Mouse (Mus musculus): ENCODE data around the gene Nkain2. TPM values are rescaled to one million over a fixed set of nuclear protein-coding genes. Genes with fewer than 3 reads are reported as not detected.
"Not testable (repeated sequence)": the region's sequence is repeated elsewhere in the genome, so short reads cannot be mapped to it uniquely, and the experiment has no call there.

Nkain2 gene
- not detected in 2 replicates for total RNA-seq (2017)

DNA sequence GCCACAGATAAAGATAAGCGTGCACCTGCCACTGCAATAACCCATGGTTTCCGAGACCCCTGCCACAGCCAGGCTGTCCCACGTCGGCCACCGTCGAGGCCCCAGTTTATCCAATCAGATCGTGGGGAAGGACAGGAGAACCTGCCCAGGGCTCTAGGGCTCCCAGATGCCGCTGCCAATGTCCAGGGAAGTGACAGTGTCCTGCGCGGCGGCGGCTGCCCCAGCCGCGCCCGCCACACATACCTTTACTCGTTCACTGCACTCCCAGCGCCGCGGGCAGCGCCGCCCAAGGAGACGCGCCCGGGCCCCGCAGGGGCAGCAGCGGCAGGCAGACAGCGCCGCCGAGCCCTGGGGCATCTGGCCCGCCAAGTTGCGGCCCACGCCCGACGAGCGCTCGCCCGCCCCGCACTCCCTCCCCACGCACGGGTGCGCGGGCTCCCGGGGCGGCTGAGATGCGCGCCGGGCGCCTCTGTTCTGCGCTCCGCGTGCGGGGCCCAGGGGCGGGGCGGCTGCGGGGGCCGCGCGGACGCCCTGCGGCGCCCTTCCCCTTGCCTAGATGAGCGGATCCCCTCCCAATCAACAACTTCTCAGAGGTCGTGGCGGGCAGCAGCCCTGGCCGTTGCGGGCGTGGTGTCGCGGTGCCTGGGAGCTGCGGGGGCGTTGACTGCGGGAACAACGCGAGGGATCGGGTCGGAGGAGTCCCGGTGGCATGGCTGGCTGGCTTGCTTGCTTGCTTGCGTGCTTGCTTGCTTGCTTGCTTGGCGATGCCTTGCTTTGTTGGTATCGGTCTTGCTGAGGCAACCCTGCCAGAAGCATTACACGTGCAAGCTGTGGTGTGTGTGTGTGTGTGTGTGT is at the start of gene Nkain2:
Nkain2 (minus strand) TSS at position 811 of the 855 bp plus-strand sequence.
- ATAC-seq (ENCODE audit: extremely low read depth, insufficient number of reproducible peaks, low FRiP score, poor library complexity, severe bottlenecking), result no peak

DNA sequence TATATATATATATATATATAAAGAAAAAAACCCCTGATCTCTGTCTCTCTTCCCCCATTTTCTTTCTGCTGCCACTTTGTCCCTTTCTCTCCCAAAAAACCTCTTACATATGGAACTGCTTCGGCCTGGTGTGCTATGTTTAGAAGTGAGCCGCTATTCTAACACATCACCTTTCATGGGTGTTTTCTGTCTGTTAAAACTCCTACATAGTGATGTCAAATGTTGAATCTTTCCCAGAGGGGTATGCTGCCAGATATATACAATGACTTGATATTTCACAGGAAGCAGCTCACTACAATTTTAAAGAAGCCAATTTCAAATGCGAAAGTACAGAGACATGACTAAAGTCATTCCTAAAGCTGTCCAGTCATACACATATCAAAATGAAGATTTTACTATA is 49.6 kb upstream of the Nkain2 start:
- ATAC-seq (ENCODE audit: extremely low read depth, insufficient number of reproducible peaks, low FRiP score, poor library complexity, severe bottlenecking), result no peak

DNA sequence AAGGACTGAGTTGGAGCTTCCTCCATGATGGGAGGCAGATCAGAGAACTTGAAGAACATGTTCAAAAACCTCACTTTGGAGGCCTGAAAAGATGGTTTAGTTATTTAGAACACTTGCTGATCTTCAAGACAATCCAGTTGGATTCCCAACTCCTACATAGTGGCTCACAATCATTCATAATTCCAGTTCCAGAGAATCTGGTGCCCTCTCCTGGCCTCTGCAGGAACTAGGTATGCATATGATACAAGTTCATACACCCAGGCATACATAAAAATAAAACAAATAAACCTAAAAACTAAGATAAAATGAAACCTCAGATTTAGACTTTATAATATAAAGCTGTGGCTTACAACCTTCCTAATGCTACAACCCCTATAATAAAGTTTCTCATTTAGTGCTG is 4.8 kb upstream of the Nkain2 start:
- no peak for ATAC-seq (ENCODE audit: extremely low read depth, insufficient number of reproducible peaks, low FRiP score, poor library complexity, severe bottlenecking)

DNA sequence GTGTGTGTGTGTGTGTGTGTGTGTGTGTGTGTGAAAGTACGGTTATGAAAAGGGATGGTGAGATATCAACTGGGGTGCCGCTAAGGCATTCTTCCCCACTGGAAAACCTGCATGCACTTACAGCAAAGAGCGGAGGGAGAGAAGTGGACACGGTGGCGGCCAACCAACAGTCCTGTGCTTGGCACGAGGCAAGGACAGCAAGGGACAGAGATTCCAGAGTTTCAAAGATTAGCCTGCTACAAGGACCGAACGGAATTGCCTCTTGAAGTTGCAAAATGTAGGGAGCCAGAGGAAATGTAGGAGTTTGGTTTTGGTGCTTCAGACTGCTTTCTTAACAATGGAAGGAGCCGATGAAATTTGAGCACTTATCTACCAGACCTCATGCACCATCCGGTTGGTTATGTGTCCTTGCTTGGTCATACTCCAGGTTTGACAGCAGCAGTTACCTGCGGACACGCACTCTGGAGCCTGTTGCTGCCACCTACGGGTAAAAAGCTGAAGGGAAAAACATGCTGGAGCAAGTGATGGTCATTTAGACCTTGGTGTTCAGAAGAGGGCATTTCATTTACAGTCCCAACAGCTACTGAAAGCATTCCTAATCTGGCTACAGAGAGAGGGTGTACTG is 357 bp upstream of the Nkain2 start:
- ATAC-seq (ENCODE audit: extremely low read depth, insufficient number of reproducible peaks, low FRiP score, poor library complexity, severe bottlenecking), result no peak

DNA sequence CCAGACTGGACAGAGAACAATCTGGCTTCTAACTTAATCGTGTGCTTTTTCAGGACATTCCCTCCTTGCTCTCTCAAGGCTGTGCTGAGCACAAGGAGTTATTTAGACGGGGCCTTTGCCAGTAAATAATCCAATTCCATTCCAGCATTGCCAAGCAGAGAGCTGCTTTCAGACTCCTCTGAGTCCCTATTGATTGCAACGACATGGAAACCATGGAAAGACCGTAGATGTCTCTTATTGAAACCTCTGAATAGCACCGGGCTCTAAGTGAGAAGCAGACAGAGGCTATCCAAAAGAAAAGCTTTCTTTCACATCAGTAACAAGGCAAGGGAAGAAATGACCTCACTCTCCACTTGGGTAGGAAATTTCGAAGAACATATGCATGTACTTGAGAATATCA is 8.3 kb downstream of the Nkain2 start:
- no peak for ATAC-seq (ENCODE audit: extremely low read depth, insufficient number of reproducible peaks, low FRiP score, poor library complexity, severe bottlenecking)

DNA sequence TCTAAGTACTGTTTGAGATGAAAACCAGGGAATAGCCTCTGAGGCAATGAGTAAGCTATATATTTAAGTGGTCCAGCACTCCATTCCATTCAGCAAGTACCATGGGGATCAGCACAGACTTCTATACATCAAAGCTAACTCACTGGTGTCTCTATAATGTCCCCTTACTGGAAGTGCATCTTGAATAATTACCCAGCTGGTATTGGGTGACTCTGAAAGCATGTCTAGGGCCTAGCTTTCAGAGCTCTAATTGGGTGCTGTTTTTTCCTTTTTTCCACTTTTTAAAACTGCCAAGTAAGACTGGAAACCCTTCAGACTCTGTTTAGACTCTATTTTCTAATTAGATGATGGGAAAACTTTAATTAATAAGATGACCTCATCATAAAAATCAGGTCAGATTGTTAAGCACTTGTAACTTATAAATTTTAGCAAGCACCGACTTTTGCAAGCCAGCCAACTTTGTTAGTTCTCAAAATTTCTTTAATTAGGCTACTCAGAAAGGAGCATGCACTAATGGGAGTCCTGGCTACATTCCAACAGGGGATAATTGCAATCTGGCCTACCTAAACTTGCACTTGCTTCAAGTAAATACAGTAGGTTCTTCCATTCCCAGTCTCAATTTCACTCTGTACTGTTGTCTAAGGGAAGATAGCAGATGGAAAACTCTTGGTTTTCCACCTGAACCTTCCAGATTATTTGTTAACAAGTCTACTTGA is 19.4 kb downstream of the Nkain2 start:
- no peak for ATAC-seq (ENCODE audit: extremely low read depth, insufficient number of reproducible peaks, low FRiP score, poor library complexity, severe bottlenecking)

DNA sequence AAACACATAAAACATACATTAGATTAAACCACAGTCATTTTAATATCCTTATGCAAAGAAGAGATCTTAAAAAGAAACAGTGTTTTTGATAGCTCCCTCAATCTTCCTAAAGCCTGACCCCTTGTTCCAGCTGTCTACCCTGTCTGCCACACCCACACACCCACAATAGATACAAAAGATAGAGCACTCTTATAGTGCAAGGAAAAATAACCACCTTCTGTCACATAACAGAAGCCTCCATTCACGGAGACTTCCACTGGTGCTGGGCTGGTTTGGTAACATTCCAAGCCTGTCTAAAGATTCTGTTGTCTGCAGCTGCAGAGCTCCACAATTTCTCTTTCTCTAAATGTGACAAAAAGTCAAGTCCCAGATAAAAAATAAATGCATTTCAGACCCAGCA is 20.7 kb downstream of the Nkain2 start:
- ATAC-seq (ENCODE audit: extremely low read depth, insufficient number of reproducible peaks, low FRiP score, poor library complexity, severe bottlenecking), result no peak

DNA sequence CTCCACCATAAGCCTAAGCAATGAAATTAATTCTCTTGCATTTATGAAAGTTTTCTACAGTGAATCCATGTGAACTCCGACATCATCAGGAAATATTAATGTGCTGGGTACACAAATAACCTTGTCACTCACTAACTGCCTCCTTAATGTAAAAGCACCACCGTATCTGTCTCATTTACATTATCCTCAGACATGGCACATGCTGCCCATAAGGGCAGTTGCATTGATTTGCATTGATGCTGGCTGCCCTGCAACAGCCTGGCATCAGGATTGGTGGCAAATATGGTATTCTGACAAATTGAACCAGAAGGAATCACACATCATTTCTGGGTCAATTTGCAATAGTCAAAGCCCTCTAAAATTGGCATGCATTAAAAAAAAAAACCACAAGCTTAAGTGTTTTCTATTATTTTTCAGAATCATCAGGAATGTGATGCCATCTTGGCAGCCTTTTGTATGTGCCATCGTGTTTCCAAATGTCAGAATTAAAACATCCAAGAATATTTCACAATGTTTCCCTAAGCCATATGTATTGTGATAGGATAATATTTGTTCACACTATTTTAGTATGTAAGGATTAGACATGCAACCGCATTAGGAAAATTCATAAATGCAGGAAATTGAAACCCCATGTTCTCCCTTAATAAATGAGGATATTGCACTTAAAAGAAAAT is 74.9 kb downstream of the Nkain2 start:
- ATAC-seq (ENCODE audit: extremely low read depth, insufficient number of reproducible peaks, low FRiP score, poor library complexity, severe bottlenecking), result no peak

DNA sequence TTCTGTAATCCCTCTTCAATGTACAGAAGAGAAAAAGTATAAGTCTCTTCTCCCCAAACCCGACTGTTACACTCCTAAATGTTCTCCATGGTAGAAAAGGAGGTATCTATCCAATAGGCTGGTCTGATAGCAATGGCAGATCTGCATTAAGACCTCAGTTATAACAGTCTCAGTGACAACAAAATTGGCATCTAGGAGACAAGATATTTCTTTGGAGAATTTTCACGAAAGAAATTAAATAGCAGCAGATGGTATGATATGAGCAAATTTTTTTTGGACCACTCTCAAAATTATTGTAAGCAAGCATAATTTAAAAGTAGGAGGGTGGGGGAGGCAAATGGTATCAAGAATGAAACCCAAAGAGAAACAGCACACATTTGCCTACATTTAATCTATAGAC is 94.0 kb downstream of the Nkain2 start:
- no peak for ATAC-seq (ENCODE audit: extremely low read depth, insufficient number of reproducible peaks, low FRiP score, poor library complexity, severe bottlenecking)

DNA sequence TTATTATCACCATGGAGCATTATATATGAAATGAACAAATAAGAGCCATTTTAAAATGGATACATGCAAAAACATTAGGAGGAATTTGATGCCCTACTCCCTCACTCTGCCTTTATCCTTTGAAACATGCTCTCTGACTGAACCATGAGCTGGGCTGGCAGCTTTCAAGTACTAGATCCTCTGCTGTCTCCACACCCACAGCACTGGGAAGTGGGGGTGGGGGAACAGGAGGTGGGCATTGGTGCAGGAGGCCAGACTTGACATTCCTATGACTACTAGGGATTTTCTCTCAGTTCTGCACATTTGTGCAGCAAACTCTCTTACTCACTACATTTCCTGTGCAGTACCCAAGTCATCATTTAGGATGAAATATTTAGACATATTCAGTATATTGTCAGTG is 99.7 kb downstream of the Nkain2 start:
- no peak for ATAC-seq (ENCODE audit: extremely low read depth, insufficient number of reproducible peaks, low FRiP score, poor library complexity, severe bottlenecking)

DNA sequence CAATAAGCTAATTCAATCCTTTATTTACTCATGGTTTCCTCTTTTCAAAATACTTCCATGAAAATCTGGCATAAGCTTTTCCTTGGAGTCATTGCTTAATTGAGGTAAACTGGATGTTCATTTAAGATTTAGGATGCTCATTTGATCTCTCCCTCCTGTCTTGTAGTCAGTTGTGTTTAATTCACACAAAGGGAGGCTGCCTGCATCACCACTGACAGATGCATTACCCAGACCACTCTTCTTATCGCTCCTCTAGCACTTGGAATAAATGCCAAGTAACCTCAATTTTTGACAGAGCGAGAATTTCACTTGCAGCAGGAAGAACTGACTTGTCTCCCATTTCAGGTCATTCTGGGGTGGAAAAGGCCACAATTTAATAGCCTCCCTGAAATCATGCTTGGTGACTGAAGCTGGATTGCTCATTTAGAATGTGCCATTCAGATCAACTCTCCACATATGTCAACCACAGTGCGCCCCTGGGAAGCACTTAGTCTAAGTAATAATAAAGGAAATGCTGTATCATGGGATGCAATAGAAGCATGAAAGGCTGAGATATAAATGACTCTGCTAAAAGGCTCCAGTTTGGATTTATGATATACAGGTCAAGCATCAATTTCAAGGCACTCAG is 107.4 kb downstream of the Nkain2 start:
- ATAC-seq (ENCODE audit: extremely low read depth, insufficient number of reproducible peaks, low FRiP score, poor library complexity, severe bottlenecking), result no peak

DNA sequence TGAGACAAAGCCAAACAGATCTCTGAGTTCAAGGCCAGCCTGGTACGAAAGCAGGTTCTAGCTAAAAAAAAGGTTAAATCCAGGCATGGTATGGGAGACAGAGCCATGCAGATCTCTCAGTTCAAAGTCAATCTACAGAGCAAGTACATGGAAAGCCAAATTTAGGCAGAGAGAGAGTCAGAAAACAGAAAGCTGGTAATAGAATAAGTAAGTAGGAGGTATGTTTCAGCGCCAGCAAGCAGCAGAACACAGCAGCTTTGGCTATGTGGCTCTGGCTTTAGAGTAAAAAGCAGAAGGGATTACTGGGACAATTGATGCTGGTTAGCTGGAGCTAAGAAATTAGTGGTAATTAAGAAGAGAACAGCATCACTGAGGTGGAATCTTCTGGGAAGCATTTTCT is 151.3 kb downstream of the Nkain2 start:
- ATAC-seq (ENCODE audit: extremely low read depth, insufficient number of reproducible peaks, low FRiP score, poor library complexity, severe bottlenecking), result no peak

DNA sequence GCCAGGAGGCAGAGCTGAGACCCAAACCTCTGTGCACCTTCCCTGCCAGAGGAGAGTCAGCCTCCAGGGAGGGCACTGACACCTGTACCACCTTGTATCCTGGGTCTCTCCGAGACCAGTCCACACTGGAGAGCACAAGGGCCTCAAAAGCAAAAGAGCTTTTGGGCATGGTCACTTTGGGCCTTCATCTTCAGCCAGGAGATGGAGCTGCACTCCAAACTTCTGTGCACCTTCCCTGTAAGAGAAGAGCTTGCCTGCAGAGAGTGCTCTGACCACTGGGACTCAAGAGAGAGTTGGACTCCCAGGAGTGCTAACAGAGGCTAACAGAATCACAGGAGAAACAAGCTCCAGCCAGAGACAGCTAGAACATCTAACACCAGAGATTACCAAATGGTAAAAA is 183.7 kb downstream of the Nkain2 start:
- ATAC-seq (ENCODE audit: extremely low read depth, insufficient number of reproducible peaks, low FRiP score, poor library complexity, severe bottlenecking), result not testable (repeated sequence)

DNA sequence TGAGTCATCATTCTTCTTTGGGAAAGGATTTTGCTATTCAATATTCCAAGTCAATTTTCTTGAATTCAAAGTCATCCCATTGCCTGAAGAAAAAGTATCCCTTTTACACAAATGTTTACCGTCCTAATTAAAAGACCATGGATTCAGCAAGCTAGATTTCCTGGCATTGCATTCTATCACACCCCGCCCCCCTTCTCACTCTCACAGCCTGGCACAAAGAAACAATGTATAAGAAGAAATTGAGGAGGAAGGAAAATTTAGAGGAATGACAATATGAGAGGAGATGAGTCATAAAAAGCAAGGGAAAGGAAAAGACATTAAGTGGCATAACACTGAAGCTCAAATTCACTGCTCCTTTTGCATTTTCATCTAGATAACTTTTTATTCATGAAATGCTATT is 193.6 kb downstream of the Nkain2 start:
- no peak for ATAC-seq (ENCODE audit: extremely low read depth, insufficient number of reproducible peaks, low FRiP score, poor library complexity, severe bottlenecking)

DNA sequence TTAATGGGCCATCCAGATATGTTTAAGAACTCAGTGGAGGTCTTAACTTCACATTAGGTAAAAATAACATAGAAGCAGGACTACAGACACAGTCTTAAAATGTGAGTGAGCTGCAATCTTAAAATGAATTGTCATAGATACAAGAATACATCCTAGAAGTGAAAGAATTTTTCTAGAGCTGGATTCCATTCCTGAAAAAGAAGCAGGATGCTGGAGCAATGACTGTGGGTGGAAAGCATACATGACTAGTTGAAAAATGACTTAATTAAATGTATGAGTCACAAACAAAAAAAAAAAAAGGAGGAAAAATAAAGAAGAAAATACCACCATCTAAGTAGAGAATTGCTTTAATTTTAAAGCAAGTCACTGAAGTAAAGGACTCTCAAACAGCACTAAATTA is 205.7 kb downstream of the Nkain2 start:
- ATAC-seq (ENCODE audit: extremely low read depth, insufficient number of reproducible peaks, low FRiP score, poor library complexity, severe bottlenecking), result no peak

DNA sequence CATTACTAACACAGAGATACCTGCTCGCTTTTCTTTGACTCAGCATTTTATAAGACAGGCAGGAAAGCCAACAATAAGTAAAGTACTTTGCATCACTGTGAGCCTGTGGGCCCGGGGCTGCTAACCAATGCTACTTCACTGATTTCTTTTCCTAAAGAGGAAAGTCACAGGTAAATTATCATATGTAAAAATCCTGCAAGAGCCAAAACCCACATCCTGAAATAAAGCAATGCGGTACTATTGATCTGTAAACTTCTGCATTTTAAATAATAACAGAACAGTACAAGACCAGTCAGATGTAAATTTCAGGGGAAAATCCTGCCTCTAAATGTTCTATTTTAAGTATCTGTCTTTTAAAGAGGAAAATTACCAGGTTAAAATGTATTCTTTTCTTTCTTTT is 250.0 kb downstream of the Nkain2 start:
- ATAC-seq (ENCODE audit: extremely low read depth, insufficient number of reproducible peaks, low FRiP score, poor library complexity, severe bottlenecking), result no peak

DNA sequence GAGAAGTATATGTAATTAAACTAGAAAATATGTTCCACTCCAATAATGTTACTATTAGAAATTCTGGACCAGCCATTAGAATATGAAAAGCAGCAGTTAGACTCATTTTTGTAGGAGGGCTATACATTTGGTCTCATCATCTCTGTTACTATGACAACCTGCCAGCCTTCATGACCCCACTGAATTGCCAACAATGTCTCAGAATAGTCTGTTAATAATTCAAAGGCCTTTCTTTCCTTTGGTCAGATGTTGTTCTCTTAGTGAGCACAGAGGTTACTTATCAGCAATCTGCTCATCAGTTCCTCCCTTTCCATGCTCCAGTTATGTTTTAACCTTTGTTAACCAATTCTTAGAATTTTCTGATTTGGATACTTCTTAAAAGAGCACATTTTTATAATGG is 251.1 kb downstream of the Nkain2 start:
- no peak for ATAC-seq (ENCODE audit: extremely low read depth, insufficient number of reproducible peaks, low FRiP score, poor library complexity, severe bottlenecking)

DNA sequence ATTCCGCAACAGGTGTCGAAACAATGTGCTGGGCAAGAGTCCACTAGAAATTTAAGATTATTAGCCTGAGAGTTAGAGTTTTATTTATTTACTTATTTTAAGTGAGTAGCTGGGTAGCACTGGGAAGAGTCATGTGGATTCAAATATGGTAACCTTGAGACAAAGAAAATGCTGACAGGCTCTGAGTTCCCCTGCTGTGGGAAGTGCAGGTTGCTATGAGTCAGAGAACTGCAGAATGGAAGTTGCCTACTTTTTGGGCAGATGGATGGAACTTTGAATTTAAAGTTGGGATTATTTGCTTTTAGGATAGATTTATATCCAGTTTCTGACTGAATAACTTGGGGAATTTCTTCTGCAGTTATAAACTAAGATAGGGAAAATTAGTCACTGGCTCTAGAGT is 259.2 kb downstream of the Nkain2 start:
- ATAC-seq (ENCODE audit: extremely low read depth, insufficient number of reproducible peaks, low FRiP score, poor library complexity, severe bottlenecking), result no peak

DNA sequence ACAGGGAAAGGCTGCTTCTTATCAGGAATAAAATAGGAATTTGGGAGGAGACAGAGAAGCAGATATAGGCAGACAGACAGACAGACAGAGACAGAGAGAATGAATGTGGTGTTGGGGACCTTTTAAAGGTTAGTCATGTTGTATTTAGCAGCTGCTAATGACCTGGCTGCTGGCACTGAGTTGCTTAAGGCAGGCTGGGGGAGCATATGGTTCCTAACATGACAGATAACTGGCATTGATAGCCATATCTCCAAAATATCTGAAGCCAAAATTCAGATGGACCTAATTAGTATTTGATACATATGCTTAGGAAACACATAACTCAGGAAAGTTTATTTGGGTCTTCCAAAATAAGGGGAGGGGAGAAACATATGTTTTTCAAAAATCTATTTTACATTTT is 285.8 kb downstream of the Nkain2 start:
- ATAC-seq (ENCODE audit: extremely low read depth, insufficient number of reproducible peaks, low FRiP score, poor library complexity, severe bottlenecking), result no peak
